Mouse (Mus musculus) adrenal gland, postnatal 4 days (tissue): ENCODE results near the gene Gtf3c1. TPM values are rescaled to one million over a fixed set of nuclear protein-coding genes. Genes with fewer than 3 reads are reported as not detected.
A peak's percentile ranks its signal among the peaks of the same experiment; 100 is the strongest.

Experiments used
- DNase-seq, 2 experiments: peaks; one replicate each; pipeline ENCODE4 v3.0.0; 2021 to 2022; ENCODE audit warnings: low spot score in 2 of 2, mixed read lengths in 2 of 2
- total RNA-seq, 2 experiments: library from RNA; stranded (reverse); gene quantifications; 2 replicates each; pipeline ENCODE4 v1.2.3; 2021

The Gtf3c1 gene
- total RNA-seq, 2 experiments from 2014 or later: 74.6 to 78.3 TPM

DNA sequence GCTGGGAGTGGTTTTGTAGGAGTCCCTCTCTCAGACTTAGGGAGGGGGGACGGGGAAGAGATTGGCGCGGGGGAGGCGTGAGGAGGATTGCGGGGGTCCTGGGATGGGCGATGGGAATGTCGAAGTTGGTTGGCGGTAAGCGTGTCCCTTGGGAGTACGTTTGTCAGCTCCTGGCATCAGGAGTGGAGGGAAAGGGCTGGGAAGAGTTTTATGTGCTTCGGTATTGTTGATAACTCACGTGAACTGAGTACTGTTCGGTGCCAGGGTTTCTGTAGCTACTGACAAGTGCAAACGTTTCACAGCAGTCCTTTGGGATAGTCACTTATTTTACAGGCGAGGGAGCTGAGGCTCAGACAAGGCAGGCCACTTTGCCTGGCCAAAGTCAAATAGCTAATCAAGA lies 520 bp upstream of the Gtf3c1 start:
- no peak for DNase-seq

GRCm38 (mm10) chr7:125707186-125707585 lies 394 bp downstream of the Gtf3c1 start:
- DNase-seq: peak in 1 of 2 experiments; percentile 56

DNA sequence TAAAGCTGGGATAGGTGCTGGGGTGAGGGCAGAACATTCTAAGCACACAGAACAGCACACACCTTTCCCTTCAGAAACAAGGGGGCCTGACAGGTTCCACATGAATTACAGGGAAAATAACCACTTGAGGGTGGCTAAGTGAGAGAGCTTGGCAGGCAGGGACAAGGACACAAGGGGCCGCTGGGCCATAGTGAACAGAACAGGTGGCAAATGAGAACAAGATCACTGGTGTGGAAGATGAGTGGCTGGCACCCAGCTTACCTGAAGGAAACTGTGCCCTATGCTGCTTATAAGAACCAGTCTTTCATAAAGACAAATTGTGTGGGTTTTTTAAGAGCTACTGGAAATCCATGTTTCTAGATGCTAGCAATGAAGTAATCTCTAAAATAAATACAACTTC lies 4.8 kb downstream of the Gtf3c1 start:
- no peak for DNase-seq

DNA sequence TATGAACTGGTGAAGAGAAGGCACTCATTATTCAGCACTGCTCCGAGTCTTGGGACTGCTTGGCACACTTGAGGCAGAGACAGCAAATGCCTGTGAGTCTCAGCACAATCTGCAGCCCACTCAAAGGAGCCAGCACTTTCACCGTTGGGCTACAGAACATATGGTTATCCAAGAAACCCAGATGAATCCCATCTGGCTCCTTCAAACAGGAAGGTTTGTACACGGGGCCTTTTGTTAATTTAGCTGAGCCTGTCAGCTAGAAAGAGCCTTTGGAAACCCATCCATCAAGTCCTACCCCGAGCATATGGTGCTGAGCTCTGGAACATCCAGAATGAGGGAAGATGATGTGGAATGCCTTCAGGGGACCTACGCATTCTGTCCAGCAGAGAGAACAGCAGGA lies 13.5 kb downstream of the Gtf3c1 start:
- DNase-seq: no peak

DNA sequence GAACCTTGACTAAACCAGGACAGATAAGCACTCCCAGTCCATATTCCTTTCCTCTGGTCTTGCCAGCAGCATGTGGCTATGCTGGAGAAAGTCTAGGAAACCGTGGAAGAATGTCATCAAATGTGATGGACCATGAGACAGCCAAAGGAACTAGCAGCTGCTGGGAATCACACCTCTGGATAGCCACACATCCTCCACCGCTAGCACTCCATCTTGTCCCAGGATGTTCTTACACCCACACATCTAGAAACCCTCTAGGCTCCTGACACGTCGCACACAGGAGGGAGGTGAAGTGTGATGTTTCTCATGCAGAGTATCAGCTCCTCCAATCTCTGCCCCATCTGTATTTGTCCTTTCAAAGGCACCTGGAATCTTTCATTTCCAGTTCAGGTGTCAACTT lies 17.1 kb downstream of the Gtf3c1 start:
- no peak for DNase-seq

- DNase-seq: no peak
Observed at GRCm38 (mm10) chr7:125679936-125680335, 27.6 kb downstream of the Gtf3c1 start.

GRCm38 (mm10) chr7:125678756-125679155 lies 28.8 kb downstream of the Gtf3c1 start:
- DNase-seq: no peak

- DNase-seq: no peak
Observed at GRCm38 (mm10) chr7:125674916-125675315, 32.7 kb downstream of the Gtf3c1 start.

- DNase-seq: no peak
Observed at GRCm38 (mm10) chr7:125671396-125671795, 36.2 kb downstream of the Gtf3c1 start.

GRCm38 (mm10) chr7:125670865-125671264 lies 36.7 kb downstream of the Gtf3c1 start:
- no peak for DNase-seq

GRCm38 (mm10) chr7:125663654-125664053 lies 43.9 kb downstream of the Gtf3c1 start:
- DNase-seq: no peak

GRCm38 (mm10) chr7:125657511-125657910 lies 50.1 kb downstream of the Gtf3c1 start:
- DNase-seq: no peak

DNA sequence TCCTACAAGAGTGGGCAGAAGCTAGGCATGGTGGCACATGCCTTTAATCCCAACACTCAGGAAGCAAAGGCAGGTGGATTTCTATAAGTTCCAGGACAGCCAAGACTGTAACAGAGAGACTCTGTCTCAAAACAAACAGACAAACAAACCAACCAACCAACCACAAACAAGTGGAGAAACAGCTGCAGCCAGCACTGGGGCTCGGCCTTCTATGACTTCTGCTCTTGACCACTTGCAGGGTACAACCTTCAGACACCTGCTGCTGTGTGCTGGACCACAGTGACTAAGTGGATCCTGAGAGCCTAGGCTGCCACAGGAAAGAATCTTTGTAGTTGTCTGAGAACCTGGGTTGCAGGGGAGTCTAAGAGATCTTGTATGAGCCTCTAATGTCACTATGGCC lies 58.6 kb downstream of the Gtf3c1 start:
- DNase-seq: no peak

GRCm38 (mm10) chr7:125645413-125645812 lies 62.2 kb downstream of the Gtf3c1 start:
- DNase-seq: no peak

GRCm38 (mm10) chr7:125643880-125644279 lies 63.7 kb downstream of the Gtf3c1 start:
- DNase-seq: no peak

GRCm38 (mm10) chr7:125638870-125639386 lies 68.7 kb downstream of the Gtf3c1 start:
- DNase-seq: no peak

DNA sequence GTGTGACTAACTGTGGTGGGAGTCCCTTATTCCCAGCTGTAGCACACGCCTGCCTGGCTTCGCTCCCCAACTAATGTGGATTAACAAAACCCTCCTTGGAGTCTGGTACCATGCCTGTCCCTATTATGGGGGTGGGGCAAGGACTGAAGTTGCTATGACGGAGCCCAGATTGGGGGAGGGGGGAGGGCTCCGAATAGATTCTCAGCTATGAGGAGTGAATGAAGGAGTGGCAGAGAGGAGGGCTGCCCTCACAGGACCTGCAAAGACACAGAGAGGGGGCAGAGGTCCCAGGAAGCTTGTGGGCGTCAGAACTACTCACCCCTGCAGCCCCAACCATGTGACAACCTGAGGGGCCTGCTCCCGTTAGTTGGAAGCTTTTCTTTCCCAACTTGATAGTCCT lies 69.2 kb downstream of the Gtf3c1 start:
- no peak for DNase-seq

DNA sequence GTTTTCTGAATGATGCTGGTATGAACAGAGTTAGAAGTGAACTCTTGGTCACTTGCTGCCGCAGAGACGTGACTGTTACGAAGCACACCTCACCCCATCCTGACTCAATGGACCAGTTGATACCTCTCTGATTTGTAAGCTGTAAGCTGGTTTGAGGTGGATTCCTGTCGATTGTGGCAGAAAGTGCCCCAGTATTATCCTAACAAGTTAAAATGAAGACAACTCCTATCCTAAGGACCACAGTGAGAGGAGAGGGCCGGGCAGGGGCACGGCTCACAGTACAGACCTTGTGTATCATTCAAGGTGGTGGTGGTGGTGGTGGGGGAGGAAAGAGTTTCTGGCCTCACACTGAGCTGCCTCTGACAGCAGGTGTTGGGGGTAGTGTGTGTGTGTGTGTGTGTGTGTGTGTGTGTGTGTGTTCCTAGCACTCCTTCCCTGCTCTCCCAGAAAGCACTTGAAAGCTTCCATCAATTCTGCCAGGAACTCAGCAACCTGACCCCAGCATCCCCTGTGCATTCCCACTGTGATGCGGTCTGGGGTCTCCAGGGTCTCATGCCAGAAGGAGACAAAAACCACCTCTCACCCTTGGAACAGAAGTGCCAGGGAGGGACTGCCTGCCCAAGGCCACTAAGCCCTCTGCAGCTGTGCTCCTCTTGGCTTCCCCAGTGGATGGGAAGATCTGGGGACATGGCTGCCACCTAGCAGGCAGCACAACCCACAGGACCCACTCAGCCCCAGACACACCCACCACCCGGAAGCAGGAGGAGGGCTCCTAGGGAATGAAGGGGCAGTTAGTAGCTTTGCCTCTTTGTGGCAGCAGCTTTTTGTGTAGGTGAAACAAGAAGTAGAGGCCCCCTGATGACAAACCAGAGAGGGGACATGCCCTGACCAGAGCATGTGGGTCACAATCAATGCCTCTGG lies 70.1 kb downstream of the Gtf3c1 start:
- no peak for DNase-seq

GRCm38 (mm10) chr7:125630989-125631388 lies 76.6 kb downstream of the Gtf3c1 start:
- no peak for DNase-seq

DNA sequence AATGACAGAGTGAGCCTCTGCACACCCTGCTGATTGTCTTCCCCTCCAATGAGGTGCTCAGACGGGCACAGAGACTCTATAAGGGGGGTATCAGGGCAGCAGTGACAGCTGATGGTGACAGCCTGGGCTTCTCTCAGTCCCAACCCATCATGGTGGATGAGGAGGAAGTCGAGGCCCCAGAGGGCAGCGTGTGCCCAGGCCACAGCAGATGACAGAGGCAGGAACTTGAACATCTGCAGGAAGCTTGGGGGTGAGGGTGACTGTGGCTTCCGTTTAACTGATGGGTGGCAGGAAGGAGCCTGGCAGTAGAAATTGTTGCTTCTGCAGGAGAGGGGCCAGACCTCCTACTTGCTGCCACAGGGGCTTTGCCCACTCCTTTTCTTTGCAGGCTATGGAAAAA lies 77.3 kb downstream of the Gtf3c1 start:
- DNase-seq: no peak

DNA sequence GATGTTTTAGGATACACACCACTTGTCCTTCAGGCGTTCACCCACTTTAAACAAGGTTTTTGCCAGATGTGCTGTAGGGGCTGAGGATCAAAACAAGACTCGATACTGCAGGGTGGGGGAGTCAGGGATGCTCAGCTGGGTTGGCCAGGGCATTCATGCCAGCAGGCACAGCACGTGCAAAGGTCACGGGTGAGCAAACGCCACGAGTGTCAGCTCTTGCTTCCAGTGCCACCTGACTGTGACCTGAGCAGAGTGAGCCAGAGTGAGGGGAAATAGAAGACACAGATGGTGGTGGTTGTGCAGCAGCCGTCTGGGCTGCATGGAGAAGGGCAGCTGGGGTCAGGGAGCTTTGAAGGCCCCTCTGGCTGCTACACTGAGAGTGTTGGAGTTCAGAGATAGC lies 81.8 kb downstream of the Gtf3c1 start:
- no peak for DNase-seq

DNA sequence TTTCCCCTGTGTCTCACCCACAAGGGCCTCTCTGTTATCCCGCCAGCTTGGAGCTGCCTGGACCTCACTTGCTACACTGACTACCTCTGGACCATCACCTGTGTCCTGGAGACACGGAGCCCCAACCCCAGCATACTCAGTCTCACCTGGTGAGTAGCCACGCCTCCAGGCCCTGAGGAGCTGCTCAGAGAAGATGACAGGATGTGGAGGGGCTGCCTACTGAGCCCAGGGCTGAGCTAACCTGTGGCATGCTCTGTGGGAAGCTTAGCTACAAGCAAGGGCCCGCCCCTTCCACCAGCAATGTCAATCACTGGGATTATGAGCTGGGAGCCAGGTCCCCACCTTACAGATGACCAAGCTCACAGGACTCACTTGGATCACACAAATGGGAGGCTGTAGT lies 82.4 kb downstream of the Gtf3c1 start:
- DNase-seq: no peak
